Mouse (Mus musculus): Measurements from ENCODE around the gene Tmsb4x.

Tmsb4x gene

DNA sequence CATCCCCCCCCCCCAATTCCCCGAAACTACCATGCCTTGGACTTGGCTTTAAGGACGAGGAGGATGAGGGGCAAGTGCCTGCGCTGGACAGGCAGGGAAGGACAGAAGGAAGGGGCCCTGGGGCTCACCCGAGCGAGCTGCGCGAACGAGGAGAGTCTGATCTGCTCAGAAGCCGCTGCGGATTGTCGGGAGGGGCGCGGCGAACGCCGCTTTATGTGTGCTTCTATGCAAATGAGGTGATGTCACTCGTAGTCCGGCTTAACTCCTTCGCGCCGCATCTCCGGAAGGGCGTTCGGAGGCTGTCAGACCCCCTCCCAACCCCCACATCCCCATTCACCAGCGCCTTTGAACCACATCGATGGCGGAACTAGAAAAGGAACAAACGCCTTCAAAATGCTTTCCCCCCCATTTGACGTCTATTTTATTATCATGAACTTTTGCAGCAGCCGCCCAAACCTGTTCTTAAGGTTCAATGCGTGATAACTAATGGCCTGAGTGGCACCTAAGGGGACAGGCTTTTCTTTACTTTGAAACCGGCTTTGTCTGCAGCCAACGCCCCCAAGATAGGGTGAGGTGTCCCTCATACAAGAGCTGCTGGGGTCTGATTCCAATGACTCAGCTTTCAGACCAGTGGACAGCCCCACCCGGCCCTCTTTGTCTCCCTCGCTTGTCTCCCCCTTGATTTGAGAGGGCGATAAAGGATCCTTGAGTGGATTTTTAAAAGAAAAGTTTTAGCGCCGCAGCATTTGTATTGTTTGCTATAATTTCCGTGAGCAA lies at the start of gene Tmsb4x:
TSS of gene Tmsb4x (minus strand) at position 338 of the 777 bp plus-strand sequence.
- peak; percentile 69 to 79 for DNase-seq (ENCODE audit: low spot score in 2 of 2)

DNA sequence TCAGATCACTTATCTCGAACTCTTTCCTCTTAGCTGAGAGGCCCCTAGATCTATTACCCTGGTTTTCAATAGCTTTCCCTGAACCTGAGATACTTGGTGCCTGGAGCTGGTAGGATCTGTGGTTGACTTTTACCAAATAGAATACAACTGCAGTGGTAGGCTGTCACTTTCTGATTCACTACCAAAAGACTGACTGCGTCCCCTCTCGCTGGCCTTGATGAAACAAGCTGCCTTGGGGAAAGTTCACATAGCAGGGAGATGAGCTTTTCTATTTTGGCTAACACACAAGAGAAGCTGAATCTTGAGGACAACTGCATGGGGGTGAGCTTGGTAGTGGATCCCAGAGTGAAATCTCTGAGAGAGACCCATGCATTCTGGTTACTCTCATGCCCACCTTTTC lies 32.6 kb upstream of the Tmsb4x start:
- DNase-seq (ENCODE audit: low spot score in 2 of 2), result no peak

DNA sequence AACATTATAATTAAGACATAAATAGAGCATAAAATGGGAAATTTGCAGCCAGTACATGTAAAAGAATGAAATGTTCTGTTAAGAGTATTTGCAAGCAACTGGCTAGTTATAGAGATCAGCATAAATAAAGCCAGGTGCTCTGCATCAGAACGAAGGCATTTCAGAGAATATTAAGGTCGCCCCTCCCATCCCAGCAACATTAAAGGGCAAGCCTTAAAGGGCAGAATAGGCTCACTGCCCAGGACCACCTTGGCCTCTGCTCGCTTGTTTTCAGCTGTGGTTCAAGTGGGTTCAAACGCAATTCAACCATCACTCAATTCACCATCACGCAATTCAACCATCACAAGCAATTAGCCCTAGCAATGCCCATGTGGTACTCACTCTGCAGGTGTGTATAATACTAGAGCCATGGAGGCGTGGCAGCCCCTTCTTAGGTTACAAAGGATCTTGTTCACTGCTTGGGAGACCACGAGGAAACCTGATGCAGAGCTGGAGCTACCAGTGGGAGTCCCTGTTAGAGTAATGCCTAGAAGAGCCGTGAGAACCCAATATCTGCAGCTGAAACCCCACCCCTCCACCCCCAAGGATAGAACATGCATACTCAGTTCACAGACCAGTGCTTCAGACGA lies 30.3 kb upstream of the Tmsb4x start:
- no peak for DNase-seq (ENCODE audit: low spot score in 2 of 2)

DNA sequence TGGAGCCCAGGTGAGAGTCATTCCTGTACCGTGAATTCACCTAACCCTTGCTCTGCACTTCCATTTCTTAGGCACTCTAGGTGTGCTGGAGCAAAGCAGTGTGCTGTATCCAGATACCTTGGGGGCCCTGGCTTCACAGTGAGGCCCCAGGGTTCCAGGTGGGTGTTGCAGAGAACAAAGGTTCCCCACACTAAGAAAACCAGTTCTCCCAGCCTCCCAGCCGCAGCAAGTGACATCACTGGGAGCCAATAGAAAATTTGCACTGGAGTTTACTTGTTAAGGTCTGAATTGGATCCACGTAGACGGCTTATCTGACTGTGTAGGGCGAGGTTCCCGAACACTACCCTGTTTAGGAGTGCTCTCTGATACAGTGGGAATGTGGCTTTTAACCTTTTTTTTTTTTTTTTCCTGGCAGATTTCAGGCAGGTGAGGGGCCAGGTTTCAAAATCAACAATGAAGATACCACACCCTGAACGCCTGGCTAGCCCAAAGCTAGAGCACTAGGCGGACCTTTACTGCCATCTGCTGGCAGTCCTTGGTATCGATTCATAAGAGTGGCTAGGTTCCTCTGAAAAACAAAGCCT lies 24.1 kb upstream of the Tmsb4x start:
- peak; percentile 77 to 80 for DNase-seq (ENCODE audit: low spot score in 2 of 2)

DNA sequence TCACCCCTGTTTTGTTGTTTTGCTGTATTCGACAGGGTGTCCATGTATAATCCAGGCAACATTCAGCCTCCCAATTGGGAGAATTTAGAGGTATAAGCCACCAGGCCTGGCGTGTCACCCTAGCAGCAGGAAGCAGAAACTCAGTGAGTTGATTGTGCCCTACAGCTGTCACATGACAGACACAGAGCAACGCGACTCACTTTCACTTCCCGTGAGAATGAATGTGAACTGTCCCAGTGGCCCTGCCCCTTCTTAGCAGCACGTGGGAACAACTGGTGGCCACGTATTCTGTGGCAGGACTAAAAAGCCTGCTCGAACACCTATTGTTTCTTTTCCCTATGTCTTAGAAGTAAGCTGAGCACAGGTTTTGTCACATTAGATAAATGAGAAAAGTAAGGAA lies 22.0 kb upstream of the Tmsb4x start:
- DNase-seq (ENCODE audit: low spot score in 2 of 2), result no peak

DNA sequence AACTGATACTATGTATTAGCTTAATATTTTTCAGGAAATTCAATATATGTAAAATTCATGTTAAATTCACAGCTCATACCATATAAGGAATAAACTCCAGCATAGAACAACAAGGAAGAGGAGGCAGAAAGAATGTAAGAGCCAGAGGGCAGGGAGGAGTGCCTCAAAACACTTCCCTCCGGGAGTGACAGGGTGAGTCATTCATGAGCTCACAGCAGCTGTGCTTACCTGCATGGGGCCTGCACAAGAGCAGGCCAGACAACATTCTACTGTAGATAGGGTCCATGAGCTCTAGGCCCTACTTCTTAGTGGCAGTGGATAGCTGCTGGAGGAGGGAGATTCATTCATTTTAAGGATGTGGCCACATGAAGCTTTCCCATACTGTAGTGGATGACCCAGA lies 20.7 kb upstream of the Tmsb4x start:
- DNase-seq (ENCODE audit: low spot score in 2 of 2), result no peak

DNA sequence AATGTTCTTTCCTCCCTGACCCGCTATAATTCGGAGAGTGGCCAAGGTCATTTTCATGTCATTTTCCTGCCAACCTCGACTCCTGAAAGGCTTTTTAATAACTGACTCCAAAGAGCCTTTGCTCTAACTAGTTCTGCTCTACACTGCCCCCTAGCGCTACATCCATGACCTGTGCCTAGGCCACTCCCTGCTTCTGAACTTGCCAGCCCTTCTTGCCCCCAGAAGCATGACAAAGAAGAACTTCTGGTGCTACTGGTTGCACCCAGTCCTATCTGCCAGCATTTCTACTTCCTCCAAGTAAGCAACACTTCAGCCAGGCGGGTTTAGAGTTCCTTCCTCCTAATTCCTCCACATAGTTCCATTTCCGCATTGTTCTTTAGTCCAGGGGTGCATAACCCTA lies 20.1 kb upstream of the Tmsb4x start:
- DNase-seq (ENCODE audit: low spot score in 2 of 2), result no peak

DNA sequence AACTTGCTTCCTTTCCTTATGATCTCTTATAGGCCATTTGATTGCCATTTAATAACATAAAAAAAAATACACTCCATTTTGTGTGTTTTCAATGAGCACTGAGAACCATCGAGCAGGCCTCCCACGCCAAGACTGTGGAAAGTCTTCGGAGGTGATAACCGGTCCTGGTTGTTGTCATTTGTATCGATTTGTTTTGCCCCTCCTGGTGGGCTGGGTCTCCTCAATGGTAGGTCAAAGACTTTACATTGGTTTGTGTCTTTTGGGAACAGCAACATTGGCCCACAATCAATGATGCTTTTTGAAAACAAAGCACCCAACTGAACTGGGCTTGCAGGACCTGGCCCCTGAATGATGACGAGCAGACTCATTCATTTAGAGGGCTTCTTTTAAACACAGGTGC lies 18.6 kb upstream of the Tmsb4x start:
- DNase-seq (ENCODE audit: low spot score in 2 of 2), result no peak

DNA sequence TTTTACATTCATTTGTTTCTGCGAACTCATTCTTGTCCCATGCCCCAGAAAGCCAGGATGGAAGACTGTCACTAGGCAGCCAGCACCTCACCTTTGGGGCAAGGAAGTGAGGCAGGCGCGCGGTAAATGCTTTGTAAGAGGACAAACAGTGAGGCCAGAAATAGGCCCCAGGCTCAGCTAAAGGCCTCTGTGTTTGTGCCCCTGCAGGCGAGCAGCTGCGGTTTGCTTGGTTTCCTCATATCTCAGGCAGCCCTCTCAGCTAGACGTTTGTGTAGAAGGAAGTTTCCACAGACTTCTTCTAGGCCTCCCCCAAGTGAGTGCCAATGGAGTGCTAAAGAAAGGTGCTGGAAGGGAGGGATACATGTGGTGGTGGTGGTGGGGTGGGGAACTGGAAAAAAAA lies 18.0 kb upstream of the Tmsb4x start:
- no peak for DNase-seq (ENCODE audit: low spot score in 2 of 2)

DNA sequence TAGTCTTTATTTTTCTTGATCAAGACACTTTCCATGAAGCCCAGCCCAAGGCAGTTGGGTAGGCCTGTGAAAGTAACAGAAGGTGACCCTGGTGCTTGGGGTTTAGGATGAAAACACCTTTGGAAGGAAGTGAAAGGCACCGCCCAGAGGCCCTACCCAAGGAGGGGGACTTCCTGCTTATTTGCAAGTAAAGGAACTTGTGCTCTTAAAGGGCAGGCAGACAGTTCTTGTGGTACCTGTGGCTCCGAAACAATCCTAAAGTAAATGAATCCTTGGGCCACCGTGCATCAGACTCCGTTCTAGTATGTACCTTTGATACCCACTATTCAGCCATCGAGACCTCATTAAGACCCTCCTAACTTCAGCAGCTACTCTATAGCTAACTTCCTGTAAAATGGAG lies 17.5 kb upstream of the Tmsb4x start:
- DNase-seq (ENCODE audit: low spot score in 2 of 2), result no peak

DNA sequence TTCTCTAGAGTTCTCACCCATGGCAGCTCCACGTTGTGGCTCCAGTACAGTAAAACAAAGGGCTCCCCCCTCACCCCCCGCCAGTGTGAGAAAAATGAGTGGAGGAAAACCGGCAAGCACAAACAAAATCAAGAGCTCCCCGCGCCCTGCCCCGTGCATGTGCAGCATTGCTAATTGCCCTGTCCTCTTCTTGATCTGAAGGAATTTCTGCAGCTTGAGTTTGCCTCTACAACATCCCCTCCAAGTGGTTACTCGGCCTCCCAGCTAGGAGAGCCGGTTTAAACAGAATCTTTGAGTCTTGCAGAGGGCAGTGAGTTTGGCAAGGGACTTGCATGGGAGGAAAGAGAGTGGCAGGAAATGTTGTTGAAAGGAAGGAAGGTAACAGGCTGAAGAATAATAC lies 3.6 kb upstream of the Tmsb4x start:
- no peak for DNase-seq (ENCODE audit: low spot score in 2 of 2)

DNA sequence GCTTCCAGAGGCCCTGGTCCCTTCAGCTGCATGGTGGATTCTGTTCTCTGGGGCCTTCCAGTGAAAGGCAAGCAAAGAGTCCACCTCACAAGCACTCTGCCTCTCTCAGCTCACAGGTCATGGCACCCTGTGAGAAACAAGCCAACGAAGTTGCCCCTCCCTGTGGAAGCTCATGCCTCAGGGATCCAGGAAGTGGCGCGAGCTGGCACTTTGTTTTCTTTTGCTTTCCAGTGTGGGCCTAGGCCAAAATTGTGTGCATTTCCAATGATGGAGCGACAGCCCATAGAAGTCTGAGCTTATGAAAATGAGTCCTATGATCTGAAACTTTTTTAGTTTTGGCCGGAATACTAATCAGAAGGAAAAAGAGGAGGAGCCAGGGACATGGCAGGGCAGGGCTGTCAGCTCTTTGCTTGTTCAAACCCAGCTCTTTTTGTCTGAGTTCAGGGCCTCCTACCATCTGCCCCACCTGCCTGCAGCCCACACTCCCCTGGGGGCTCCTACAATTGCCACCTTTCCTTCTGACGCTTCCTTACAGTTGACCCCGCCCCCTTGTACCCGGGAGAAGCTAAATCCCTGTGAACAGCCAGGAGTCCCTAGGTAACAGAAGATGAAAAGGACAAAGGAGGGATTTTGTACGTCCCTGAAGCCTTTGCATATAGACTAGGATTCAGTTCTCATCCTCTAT lies 2.9 kb upstream of the Tmsb4x start:
- no peak for DNase-seq (ENCODE audit: low spot score in 2 of 2)

DNA sequence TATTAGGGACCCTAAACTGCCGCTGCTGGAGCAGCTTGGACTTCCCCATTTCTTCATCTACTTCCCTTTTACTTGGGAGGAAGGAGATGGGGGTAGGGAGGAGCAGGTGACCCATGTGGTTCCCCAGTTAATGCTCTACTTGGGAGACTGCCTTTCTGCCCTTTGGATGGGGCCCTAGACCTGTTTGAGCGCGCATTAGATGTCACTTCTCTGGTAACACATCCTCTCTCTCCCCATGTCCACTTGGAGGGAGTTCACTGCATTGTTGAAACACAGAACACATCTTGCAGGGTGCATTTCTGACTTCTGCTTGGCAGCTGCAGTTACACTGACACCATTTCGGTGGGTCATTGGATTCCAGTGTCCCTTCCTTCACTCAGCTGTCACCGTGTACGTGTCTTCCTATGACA lies 1.2 kb upstream of the Tmsb4x start:
- no peak for DNase-seq (ENCODE audit: low spot score in 2 of 2)

DNA sequence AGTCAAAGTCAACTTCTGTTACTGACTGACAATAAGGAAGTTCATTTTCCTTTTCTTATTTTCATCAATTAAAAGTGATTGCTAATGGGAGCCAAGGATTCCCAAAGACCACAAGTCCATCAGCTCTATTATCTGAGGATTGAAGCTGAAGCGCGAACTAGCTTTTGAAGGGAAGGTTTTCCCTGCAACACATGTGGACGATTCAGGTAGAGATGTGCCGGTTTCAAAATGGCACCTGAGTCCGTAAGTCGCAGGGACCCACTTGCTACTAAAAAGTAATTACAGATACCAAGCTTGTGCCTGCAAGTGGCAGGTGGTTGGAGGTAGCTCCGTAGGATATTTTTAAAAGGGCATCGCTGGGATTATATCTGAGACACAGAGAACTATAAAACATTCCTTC lies 713 bp upstream of the Tmsb4x start:
- DNase-seq (ENCODE audit: low spot score in 2 of 2), result no peak

DNA sequence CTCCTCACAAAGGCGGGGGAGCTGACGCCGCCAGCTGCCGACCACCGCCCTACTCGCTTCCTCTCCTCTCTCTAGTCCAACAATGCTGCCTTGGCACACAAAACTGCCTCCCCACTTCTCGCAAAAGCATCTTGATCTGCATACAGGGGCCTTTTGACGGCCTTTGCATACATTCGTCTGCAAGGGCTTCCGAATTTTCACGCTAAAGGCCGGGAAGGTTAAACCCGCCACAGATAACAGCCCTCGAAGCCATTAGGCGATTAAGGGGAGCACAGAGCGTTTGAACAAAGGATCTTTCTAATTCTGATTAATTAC lies 652 bp downstream of the Tmsb4x start:
- DNase-seq (ENCODE audit: low spot score in 2 of 2), result no peak

DNA sequence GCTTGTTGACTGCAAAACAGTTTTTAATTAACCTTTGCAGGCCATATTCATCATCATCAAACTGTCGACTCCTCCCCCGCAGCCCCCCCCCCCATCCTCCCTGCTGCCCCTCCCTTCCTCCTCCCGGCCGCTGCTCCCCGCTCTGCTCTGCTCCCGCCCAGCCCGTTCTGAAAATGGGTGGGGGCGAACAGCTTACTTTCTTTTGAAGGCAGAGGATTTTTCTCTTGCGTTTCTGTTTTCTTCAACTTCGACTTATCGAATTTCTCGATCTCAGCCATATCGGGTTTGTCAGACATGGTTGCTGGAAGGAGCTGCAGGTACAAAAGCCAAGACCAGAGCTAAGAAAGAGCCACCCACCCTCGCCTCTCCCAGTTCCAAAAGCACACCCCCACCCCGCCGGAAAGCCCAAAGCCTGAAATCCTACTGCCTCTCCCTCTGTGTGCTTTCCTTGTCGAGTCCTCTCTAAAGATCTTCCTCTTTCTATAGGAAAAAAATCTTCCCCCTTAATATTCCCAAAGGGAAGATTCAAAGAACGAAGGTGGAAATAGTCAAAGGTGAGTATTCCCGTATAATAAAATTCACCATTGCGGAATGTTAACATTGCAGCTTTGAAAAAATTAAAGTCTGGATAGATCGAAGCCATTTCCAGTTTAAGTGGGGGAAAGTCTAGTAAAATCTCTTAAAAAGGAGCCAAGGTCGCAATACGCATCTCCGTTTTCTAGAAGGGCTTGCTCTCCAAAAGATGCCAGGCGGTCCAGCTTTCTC lies 1.2 kb downstream of the Tmsb4x start:
- DNase-seq (ENCODE audit: low spot score in 2 of 2), result no peak

DNA sequence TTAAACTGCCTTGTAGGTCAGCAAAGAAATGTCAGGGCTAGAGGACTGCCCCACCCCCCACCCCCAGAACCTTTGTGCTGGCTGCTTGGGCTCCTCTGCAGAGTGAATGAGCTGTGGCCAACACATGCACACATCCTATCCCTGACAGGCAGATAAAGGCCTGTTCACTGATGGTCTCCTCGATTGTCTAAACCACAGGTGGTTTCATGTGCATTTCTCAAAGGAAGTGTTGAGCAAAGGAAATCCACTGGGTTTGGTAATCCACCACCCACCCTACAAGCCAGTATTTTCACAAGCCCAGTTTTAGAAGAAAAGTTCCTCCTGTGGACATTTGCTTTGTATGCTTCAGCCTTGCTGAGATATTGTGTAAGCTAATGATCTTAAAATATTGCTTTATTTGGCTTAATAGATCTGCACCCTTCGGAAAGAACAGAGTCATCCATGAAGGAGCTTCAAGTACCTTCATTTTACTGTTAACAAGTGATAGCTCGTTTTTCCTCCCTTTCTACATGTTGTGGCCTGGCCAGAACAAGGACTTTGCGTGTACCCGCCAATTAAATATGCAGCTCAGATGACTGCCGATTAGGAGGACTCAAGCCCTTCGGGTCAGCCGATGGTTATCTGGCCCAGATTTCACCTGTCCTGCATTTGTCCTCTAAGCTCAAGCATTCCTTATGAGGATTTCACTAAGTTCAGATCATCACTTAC lies 3.1 kb downstream of the Tmsb4x start:
- DNase-seq (ENCODE audit: low spot score in 2 of 2), result no peak

DNA sequence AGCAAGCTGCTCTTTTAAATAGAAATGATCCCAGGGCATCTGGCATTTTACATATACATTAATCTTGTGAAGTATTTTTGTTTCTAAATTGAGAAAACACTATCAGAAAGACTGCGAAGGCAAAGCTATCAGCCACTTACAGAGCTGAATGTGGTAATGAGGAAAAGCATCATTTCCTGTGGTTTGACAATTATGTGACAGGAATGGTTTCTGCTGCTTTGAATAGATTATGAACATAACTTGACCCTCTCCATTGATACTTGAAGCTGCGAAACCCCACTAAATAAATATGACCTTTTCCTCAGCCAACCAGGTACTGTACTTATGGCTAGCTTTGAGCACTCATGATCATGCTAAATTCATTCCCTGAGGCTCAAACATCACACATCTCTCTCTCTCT lies 7.8 kb downstream of the Tmsb4x start:
- no peak for DNase-seq (ENCODE audit: low spot score in 2 of 2)

DNA sequence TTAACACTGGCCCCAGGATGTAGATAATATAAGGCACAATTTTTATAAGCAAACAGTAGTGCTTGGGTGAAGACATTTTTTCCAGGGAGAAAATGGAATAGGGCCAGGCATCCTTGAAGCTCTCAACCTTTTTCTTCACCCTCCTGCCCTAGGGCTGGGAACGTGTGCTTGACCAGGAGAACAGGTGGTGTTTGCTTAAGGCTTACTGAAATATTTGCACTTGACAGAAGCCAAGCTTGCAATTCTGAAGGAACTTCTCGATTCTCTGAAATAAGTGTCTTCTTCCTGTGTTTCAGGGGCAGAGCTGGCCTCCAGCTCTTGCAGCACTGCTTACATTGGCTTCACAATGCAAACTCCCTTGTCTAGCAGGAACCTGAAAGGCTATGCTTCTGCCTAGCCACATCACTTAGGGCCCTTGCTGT lies 13.9 kb downstream of the Tmsb4x start:
- DNase-seq (ENCODE audit: low spot score in 2 of 2), result no peak

DNA sequence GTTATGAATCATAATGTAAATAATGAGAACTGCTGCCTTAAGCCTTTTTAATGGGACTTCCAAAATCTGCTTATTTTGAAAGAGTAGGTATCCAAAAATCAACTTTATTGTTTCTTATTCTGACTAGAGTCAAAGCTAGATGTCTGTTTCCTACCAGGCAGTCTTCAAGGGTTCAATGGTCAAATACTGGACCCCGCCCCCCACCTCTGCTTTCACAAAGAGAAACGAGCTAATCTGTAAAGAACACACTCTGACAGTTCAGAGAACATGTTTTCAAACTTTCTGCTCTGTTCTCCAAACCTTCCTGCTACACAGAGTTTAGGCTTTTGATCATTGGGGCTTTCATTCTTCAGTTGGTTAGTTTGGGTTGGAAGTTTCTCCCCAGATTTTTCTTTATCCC lies 22.8 kb downstream of the Tmsb4x start:
- DNase-seq (ENCODE audit: low spot score in 2 of 2), result no peak

DNA sequence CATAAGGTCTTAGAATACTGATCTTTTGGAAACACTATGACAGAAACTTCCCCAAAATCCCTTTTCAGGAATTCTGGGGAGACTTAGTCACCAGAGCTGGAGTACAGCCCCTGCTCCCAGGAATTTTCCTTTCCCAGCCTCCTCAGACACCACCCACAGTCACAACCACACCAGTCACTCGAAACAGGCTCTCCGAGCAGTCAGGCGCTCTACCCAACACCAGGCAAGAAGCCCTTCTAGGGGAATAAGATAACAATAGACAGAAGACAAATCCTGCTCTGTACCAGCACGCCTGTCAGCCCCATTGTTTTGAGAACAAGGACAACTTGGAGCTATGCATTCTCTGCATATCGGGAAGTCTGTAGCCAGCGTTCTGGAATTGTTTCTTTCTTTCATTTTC lies 25.6 kb downstream of the Tmsb4x start:
- DNase-seq (ENCODE audit: low spot score in 2 of 2), result no peak

DNA sequence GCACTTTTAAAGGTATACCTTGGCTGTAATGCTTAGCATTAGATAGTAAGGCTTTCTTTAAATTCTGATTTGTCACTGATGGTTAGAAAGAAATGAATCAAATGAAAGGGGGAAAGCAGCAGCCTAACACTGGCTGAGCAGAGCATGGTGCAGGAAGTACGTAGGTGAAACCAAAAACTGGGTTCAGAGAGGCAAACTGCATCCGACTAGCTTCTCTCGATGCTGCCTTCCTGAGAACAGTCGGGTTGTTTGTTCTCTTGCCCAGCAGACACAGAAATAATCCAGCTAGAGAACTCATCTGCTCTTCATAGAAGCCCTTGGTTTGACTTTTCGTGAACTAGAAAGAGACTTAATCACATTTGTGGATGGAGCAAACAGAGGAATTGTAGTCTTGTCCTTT lies 26.7 kb downstream of the Tmsb4x start:
- no peak for DNase-seq (ENCODE audit: low spot score in 2 of 2)
